Mouse (Mus musculus) retina, postnatal 1 day (tissue): ENCODE results near the gene Fgfr2.
A peak's percentile ranks its signal among the peaks of the same experiment; 100 is the strongest.
"Not testable (repeated sequence)": the region's sequence is repeated elsewhere in the genome, so short reads cannot be mapped to it uniquely, and the experiment has no call there.

ENCODE experiments used
- DNase-seq: peaks from one replicate; pipeline ENCODE4 v3.0.0-alpha.2; 2012

Gene Fgfr2

GRCm38 (mm10) chr7:130145211-130145610 lies 2977.9 kb downstream of the Fgfr2 start:
- no peak for DNase-seq

GRCm38 (mm10) chr7:130143371-130143770 lies 2979.8 kb downstream of the Fgfr2 start:
- no peak for DNase-seq

- no peak for DNase-seq
Observed at GRCm38 (mm10) chr7:130141088-130141873, 2981.9 kb downstream of the Fgfr2 start.

GRCm38 (mm10) chr7:130134924-130135365 lies 2988.2 kb downstream of the Fgfr2 start:
- no peak for DNase-seq

- DNase-seq, result not testable (repeated sequence)
Observed at GRCm38 (mm10) chr7:130134428-130134827, 2988.7 kb downstream of the Fgfr2 start.

- no peak for DNase-seq
Observed at GRCm38 (mm10) chr7:130130226-130130625, 2992.9 kb downstream of the Fgfr2 start.

GRCm38 (mm10) chr7:130129359-130129960 lies 2993.7 kb downstream of the Fgfr2 start:
- DNase-seq, result peak; percentile 43

GRCm38 (mm10) chr7:130121507-130121906 lies 3001.6 kb downstream of the Fgfr2 start:
- DNase-seq, result no peak

GRCm38 (mm10) chr7:130119466-130119865 lies 3003.7 kb downstream of the Fgfr2 start:
- DNase-seq, result no peak

- no peak for DNase-seq
Observed at GRCm38 (mm10) chr7:130118726-130119125, 3004.4 kb downstream of the Fgfr2 start.

- no peak for DNase-seq
Observed at GRCm38 (mm10) chr7:130117466-130118123, 3005.6 kb downstream of the Fgfr2 start.

GRCm38 (mm10) chr7:130114436-130114835 lies 3008.7 kb downstream of the Fgfr2 start:
- DNase-seq, result no peak
